8 mouse cellular contexts compared by ENCODE assay signal in genomic region chr11:58954170-58954419, GRCm38 (mm10). TPM values are rescaled to one million over a fixed set of nuclear protein-coding genes. Genes with fewer than 3 reads are reported as not detected.
DNase-seq lines count a peak whose midpoint lies in the region; ATAC-seq and TF ChIP-seq lines count a peak whose summit lies in the region.
"Not testable (repeated sequence)": the region's sequence is repeated elsewhere in the genome, so short reads cannot be mapped to it uniquely, and the experiment has no call there.

No protein-coding gene starts in this region.

- H3K4me3 ChIP-seq in erythroblast, embryonic 14.5 days (replicated peaks) = peak overlapping the region; percentile 86
- H3K4me3 ChIP-seq in heart, embryonic 13.5 days = peak overlapping the region; percentile 76
- H3K4me3 ChIP-seq in limb, embryonic 12.5 days (replicated peaks) = peak overlapping the region; percentile 75
- peak overlapping the region; percentile 61 for H3K4me3 ChIP-seq in lung, embryonic 15.5 days
- peak overlapping the region; percentile 86 for H3K4me3 ChIP-seq in neural tube, embryonic 11.5 days (ENCODE audit: low read depth, low read length)
- H3K4me3 ChIP-seq in stomach, postnatal 0 days (ENCODE audit: low read depth, low read length) = peak overlapping the region; percentile 55

- under 1% methylated on average over 17 of the region's 17 CpGs for WGBS in heart, embryonic 13.5 days
- 1% methylated on average over 17 of the region's 17 CpGs for WGBS in limb, embryonic 12.5 days
- WGBS in lung, embryonic 15.5 days = under 1% methylated on average over 17 of the region's 17 CpGs
- 0% methylated on average over 11 of the region's 17 CpGs for WGBS in neural tube, embryonic 11.5 days
- 0% methylated on average over 17 of the region's 17 CpGs for WGBS in stomach, postnatal 0 days

- peaks cover 40% of the 10 kb centered on the region for H3K36me3 ChIP-seq in erythroblast, embryonic 14.5 days (ENCODE audit: control insufficient read depth)
- H3K36me3 ChIP-seq in heart, embryonic 13.5 days = peaks cover 16% of the 10 kb centered on the region
- peaks cover 12% of the 10 kb centered on the region for H3K36me3 ChIP-seq in limb, embryonic 12.5 days
- H3K36me3 ChIP-seq in lung, embryonic 15.5 days; neural tube, embryonic 11.5 days (ENCODE audit: control insufficient read depth, insufficient read depth, low read length); stomach, postnatal 0 days (ENCODE audit: control insufficient read depth, insufficient read depth, low read length): not testable (repeated sequence)

- H3K27me3 ChIP-seq in erythroblast, embryonic 14.5 days (ENCODE audit: control insufficient read depth) = peaks cover 38% of the 10 kb centered on the region
- H3K27me3 ChIP-seq in heart, embryonic 13.5 days (replicated peaks) = peaks cover 27% of the 10 kb centered on the region
- peaks cover 39% of the 10 kb centered on the region for H3K27me3 ChIP-seq in limb, embryonic 12.5 days
- H3K27me3 ChIP-seq in lung, embryonic 15.5 days = peaks cover 30% of the 10 kb centered on the region
- H3K27me3 ChIP-seq in neural tube, embryonic 11.5 days (ENCODE audit: control insufficient read depth, insufficient read depth, low read length); stomach, postnatal 0 days (ENCODE audit: control insufficient read depth, insufficient read depth, low read length): not testable (repeated sequence)

- peak; percentile 39 for ATAC-seq in activated CD4-positive, CD25-positive, alpha-beta regulatory T cell, adult 4 months
- not testable (repeated sequence) for ATAC-seq in heart, embryonic 13.5 days (ENCODE audit: extremely low read depth, insufficient number of reproducible peaks, low FRiP score, low TSS enrichment); limb, embryonic 12.5 days (ENCODE audit: insufficient number of reproducible peaks, insufficient read depth, low FRiP score, low TSS enrichment, low read depth); lung, embryonic 15.5 days (ENCODE audit: borderline replicate concordance, extremely low read depth, low FRiP score, low TSS enrichment); stomach, postnatal 0 days (ENCODE audit: low FRiP score, low TSS enrichment)
- peak; percentile 33 for ATAC-seq in inflammation-experienced regulatory T-cells, adult 6 months
- peak; percentile 42 for ATAC-seq in neural tube, embryonic 11.5 days (ENCODE audit: insufficient read depth, low FRiP score, low TSS enrichment)

- H3K9me3 ChIP-seq in erythroblast, embryonic 14.5 days (ENCODE audit: control insufficient read depth, low read length); heart, embryonic 13.5 days; limb, embryonic 12.5 days; lung, embryonic 15.5 days; neural tube, embryonic 11.5 days (ENCODE audit: control insufficient read depth, low read length); stomach, postnatal 0 days (ENCODE audit: control insufficient read depth, low read length): not testable (repeated sequence)

- TF ChIP-seq CTCF in stomach, postnatal 0 days (IDR thresholded peaks at IDR 0.05; ENCODE audit: low read depth) = not testable (repeated sequence)

- H3K4me1 ChIP-seq in erythroblast, embryonic 14.5 days (ENCODE audit: control insufficient read depth) = peaks cover 47% of the 10 kb centered on the region
- H3K4me1 ChIP-seq in heart, embryonic 13.5 days = peaks cover 39% of the 10 kb centered on the region
- peaks cover 38% of the 10 kb centered on the region for H3K4me1 ChIP-seq in limb, embryonic 12.5 days (replicated peaks)
- H3K4me1 ChIP-seq in lung, embryonic 15.5 days = peaks cover 27% of the 10 kb centered on the region
- peaks cover 23% of the 10 kb centered on the region for H3K4me1 ChIP-seq in neural tube, embryonic 11.5 days (ENCODE audit: control insufficient read depth, insufficient read depth, low read length)
- H3K4me1 ChIP-seq in stomach, postnatal 0 days (replicated peaks; ENCODE audit: control insufficient read depth, insufficient read depth) = not testable (repeated sequence)

- peak overlapping the region; percentile 100 for H3K27ac ChIP-seq in heart, embryonic 13.5 days (replicated peaks)
- H3K27ac ChIP-seq in limb, embryonic 12.5 days = peak overlapping the region; percentile 90
- peak overlapping the region; percentile 85 for H3K27ac ChIP-seq in lung, embryonic 15.5 days
- peak overlapping the region; percentile 86 for H3K27ac ChIP-seq in neural tube, embryonic 11.5 days (ENCODE audit: low read depth, low read length)
- H3K27ac ChIP-seq in stomach, postnatal 0 days (replicated peaks) = peak overlapping the region; percentile 97

- not testable (repeated sequence) for TF ChIP-seq EP300 in stomach, postnatal 0 days (optimal IDR thresholded peaks at IDR 0.05)

- H3K9ac ChIP-seq in heart, embryonic 13.5 days = peak overlapping the region; percentile 92
- H3K9ac ChIP-seq in limb, embryonic 12.5 days (replicated peaks) = peak overlapping the region; percentile 70
- H3K9ac ChIP-seq in lung, embryonic 15.5 days = peak overlapping the region; percentile 55
- H3K9ac ChIP-seq in neural tube, embryonic 11.5 days (ENCODE audit: low read length) = peak overlapping the region; percentile 64
- H3K9ac ChIP-seq in stomach, postnatal 0 days (ENCODE audit: low read length) = peak overlapping the region; percentile 60; the same call in 1 of the 2 replicates

- H3K4me2 ChIP-seq in heart, embryonic 13.5 days = peak overlapping the region; percentile 97
- H3K4me2 ChIP-seq in limb, embryonic 12.5 days = peak overlapping the region; percentile 93
- H3K4me2 ChIP-seq in lung, embryonic 15.5 days = peak overlapping the region; percentile 87
- H3K4me2 ChIP-seq in neural tube, embryonic 11.5 days (ENCODE audit: low read depth) = peak overlapping the region; percentile 58
- H3K4me2 ChIP-seq in stomach, postnatal 0 days (replicated peaks; ENCODE audit: low read depth) = peak overlapping the region; percentile 79

- not testable (repeated sequence) for DNase-seq in neural tube, embryonic 11.5 days (ENCODE audit: low spot score); stomach, postnatal 0 days (ENCODE audit: low spot score)

RNA-seq across cellular contexts. Expression of gene Hist3h2a, which starts 0.4 kb away (rescaled TPM):
- polyA plus RNA-seq in activated CD4-positive, CD25-positive, alpha-beta regulatory T cell, adult 4 months (2017; shearing (Covaris generic)) = 1 to 10 TPM; 3.5 to 5.4 TPM
- polyA plus RNA-seq in erythroblast, embryonic 14.5 days (2012) = 5.7 and 9.8 TPM in 2 replicates
- polyA plus RNA-seq in heart, embryonic 13.5 days (2015; fragmentation: Nextera tagmentation; extraction: Ambion mirVana) = 26.4 and 28.5 TPM in 2 replicates
- polyA plus RNA-seq in inflammation-experienced regulatory T-cells, adult 6 months (2017; shearing (Covaris generic)) = 1 to 10 TPM; 3.1 to 5.0 (median 4.2) TPM
- 26.2 and 27.9 TPM in 2 replicates for polyA plus RNA-seq in limb, embryonic 12.5 days (2016; fragmentation: Nextera tagmentation; extraction: Ambion mirVana)
- 22.2 and 23.7 TPM in 2 replicates for polyA plus RNA-seq in lung, embryonic 15.5 days (2015; fragmentation: Nextera tagmentation; extraction: Ambion mirVana)
- polyA plus RNA-seq in neural tube, embryonic 11.5 days (2014; fragmentation: Nextera tagmentation; extraction: Ambion mirVana) = 56.3 and 61.4 TPM in 2 replicates
- 18.7 and 19.1 TPM in 2 replicates for polyA plus RNA-seq in stomach, postnatal 0 days (2015; fragmentation: Nextera tagmentation; extraction: Ambion mirVana)

RNA-seq across cellular contexts. Expression of gene Trim17, which starts 0.4 kb away (rescaled TPM):
- polyA plus RNA-seq in activated CD4-positive, CD25-positive, alpha-beta regulatory T cell, adult 4 months (2017; shearing (Covaris generic)) = under 1 TPM; 0.17 to 0.20 TPM
- polyA plus RNA-seq in erythroblast, embryonic 14.5 days (2012) = 0.14 TPM in 1 of 2 replicates, not detected in the other
- polyA plus RNA-seq in heart, embryonic 13.5 days (2015; fragmentation: Nextera tagmentation; extraction: Ambion mirVana) = 0.43 and 0.76 TPM in 2 replicates
- polyA plus RNA-seq in inflammation-experienced regulatory T-cells, adult 6 months (2017; shearing (Covaris generic)) = under 1 TPM in 2 of 3 experiments, not detected in 1; 0.14 to 0.40 TPM
- 0.80 and 0.93 TPM in 2 replicates for polyA plus RNA-seq in limb, embryonic 12.5 days (2016; fragmentation: Nextera tagmentation; extraction: Ambion mirVana)
- 0.31 and 0.39 TPM in 2 replicates for polyA plus RNA-seq in lung, embryonic 15.5 days (2015; fragmentation: Nextera tagmentation; extraction: Ambion mirVana)
- polyA plus RNA-seq in neural tube, embryonic 11.5 days (2014; fragmentation: Nextera tagmentation; extraction: Ambion mirVana) = 0.74 and 0.88 TPM in 2 replicates
- polyA plus RNA-seq in stomach, postnatal 0 days (2015; fragmentation: Nextera tagmentation; extraction: Ambion mirVana) = 0.05 and 0.08 TPM in 2 replicates

RNA-seq across cellular contexts. Expression of gene Hist3h2ba, which starts 5.4 kb away (rescaled TPM):
- polyA plus RNA-seq in activated CD4-positive, CD25-positive, alpha-beta regulatory T cell, adult 4 months (2017; shearing (Covaris generic)) = 1 to 10 TPM; 1.8 to 4.2 TPM
- polyA plus RNA-seq in erythroblast, embryonic 14.5 days (2012) = 5.1 and 5.4 TPM in 2 replicates
- polyA plus RNA-seq in heart, embryonic 13.5 days (2015; fragmentation: Nextera tagmentation; extraction: Ambion mirVana) = 14.4 and 14.9 TPM in 2 replicates
- 1 to 10 TPM; 2.9 to 5.2 (median 4.3) TPM for polyA plus RNA-seq in inflammation-experienced regulatory T-cells, adult 6 months (2017; shearing (Covaris generic))
- 22.6 and 28.5 TPM in 2 replicates for polyA plus RNA-seq in limb, embryonic 12.5 days (2016; fragmentation: Nextera tagmentation; extraction: Ambion mirVana)
- polyA plus RNA-seq in lung, embryonic 15.5 days (2015; fragmentation: Nextera tagmentation; extraction: Ambion mirVana) = 19.3 and 21.5 TPM in 2 replicates
- 75.5 and 84.8 TPM in 2 replicates for polyA plus RNA-seq in neural tube, embryonic 11.5 days (2014; fragmentation: Nextera tagmentation; extraction: Ambion mirVana)
- polyA plus RNA-seq in stomach, postnatal 0 days (2015; fragmentation: Nextera tagmentation; extraction: Ambion mirVana) = 7.5 and 8.9 TPM in 2 replicates

RNA-seq across cellular contexts. Expression of gene Rnf187, which starts 15.4 kb away (rescaled TPM):
- 10 to 100 TPM; 11.4 to 17.9 TPM for polyA plus RNA-seq in activated CD4-positive, CD25-positive, alpha-beta regulatory T cell, adult 4 months (2017; shearing (Covaris generic))
- 58.5 and 75.1 TPM in 2 replicates for polyA plus RNA-seq in erythroblast, embryonic 14.5 days (2012)
- 151 and 166 TPM in 2 replicates for polyA plus RNA-seq in heart, embryonic 13.5 days (2015; fragmentation: Nextera tagmentation; extraction: Ambion mirVana)
- 10 to 100 TPM; 12.8 to 24.5 (median 15.7) TPM for polyA plus RNA-seq in inflammation-experienced regulatory T-cells, adult 6 months (2017; shearing (Covaris generic))
- 306 and 315 TPM in 2 replicates for polyA plus RNA-seq in limb, embryonic 12.5 days (2016; fragmentation: Nextera tagmentation; extraction: Ambion mirVana)
- 241 and 245 TPM in 2 replicates for polyA plus RNA-seq in lung, embryonic 15.5 days (2015; fragmentation: Nextera tagmentation; extraction: Ambion mirVana)
- 460 and 493 TPM in 2 replicates for polyA plus RNA-seq in neural tube, embryonic 11.5 days (2014; fragmentation: Nextera tagmentation; extraction: Ambion mirVana)
- 136 and 140 TPM in 2 replicates for polyA plus RNA-seq in stomach, postnatal 0 days (2015; fragmentation: Nextera tagmentation; extraction: Ambion mirVana)

RNA-seq across cellular contexts. Expression of gene Trim11, which starts 23.8 kb away (rescaled TPM):
- polyA plus RNA-seq in activated CD4-positive, CD25-positive, alpha-beta regulatory T cell, adult 4 months (2017; shearing (Covaris generic)) = 10 to 100 TPM; 18.5 to 22.2 TPM
- 1.0 and 1.2 TPM in 2 replicates for polyA plus RNA-seq in erythroblast, embryonic 14.5 days (2012)
- polyA plus RNA-seq in heart, embryonic 13.5 days (2015; fragmentation: Nextera tagmentation; extraction: Ambion mirVana) = 25.6 and 28.2 TPM in 2 replicates
- polyA plus RNA-seq in inflammation-experienced regulatory T-cells, adult 6 months (2017; shearing (Covaris generic)) = 10 to 100 TPM; 18.8 to 24.0 (median 20.3) TPM
- 21.6 and 22.4 TPM in 2 replicates for polyA plus RNA-seq in limb, embryonic 12.5 days (2016; fragmentation: Nextera tagmentation; extraction: Ambion mirVana)
- polyA plus RNA-seq in lung, embryonic 15.5 days (2015; fragmentation: Nextera tagmentation; extraction: Ambion mirVana) = 19.9 and 22.9 TPM in 2 replicates
- 19.5 and 20.8 TPM in 2 replicates for polyA plus RNA-seq in neural tube, embryonic 11.5 days (2014; fragmentation: Nextera tagmentation; extraction: Ambion mirVana)
- 9.9 and 11.0 TPM in 2 replicates for polyA plus RNA-seq in stomach, postnatal 0 days (2015; fragmentation: Nextera tagmentation; extraction: Ambion mirVana)
